Mouse (Mus musculus): ENCODE results near the gene Mcmbp.

DNA sequence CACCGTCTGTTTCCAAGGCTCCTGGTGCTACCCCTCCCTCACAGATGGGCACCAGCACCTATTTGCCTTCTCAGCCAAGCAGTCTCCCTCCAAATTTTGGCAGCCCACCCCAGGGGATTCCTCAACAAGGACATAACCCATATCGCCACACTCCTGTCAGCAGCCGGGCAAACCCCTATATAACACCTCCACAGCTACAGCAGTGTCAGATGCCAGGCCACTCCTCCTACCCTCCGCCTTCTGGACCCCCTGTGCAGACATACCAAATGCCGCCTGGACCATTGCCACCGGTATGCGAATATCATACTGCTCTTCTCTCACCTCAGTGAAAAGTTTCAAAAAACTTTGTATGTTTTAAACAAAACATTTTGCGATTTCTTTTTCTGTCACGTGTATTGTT is 10.0 kb upstream of the Mcmbp start:
- TF ChIP-seq CTCF (IDR thresholded peaks at IDR 0.05; ENCODE audit: low read depth, low read length) (no peak), POLR2A (IDR thresholded peaks at IDR 0.05; ENCODE audit: borderline replicate concordance, low read depth, low read length) (no peak)
